Mouse (Mus musculus) MEL (cell line): Measurements from ENCODE around the gene Abca7. TPM values are rescaled to one million over a fixed set of nuclear protein-coding genes. Genes with fewer than 3 reads are reported as not detected.
A peak's percentile ranks its signal among the peaks of the same experiment; 100 is the strongest.

Source experiments
- DNase-seq: peaks from one replicate; pipeline ENCODE4 v3.0.0; 2011; ENCODE audit warnings: low read depth, low spot score
- H3K27ac ChIP-seq: 2 replicates; pipeline ENCODE4 v1.5.1; 2012; ENCODE audit warnings: low read depth, mild to moderate bottlenecking, control low read depth, low read length, moderate library complexity; ENCODE audit not compliant: control insufficient read depth
- H3K27me3 ChIP-seq, 2 experiments: fragments of 150-350 bp in 1 of 2; sonication (generic) in 1 of 2; 2 replicates each; pipeline ENCODE4 v1.6.1; 2012; ENCODE audit warnings: low read length in 2 of 2, mild to moderate bottlenecking in 2 of 2, improper control_type of control experiment in 1 of 2, moderate library complexity in 1 of 2; ENCODE audit not compliant: insufficient read depth in 2 of 2, control insufficient read depth in 1 of 2
- H3K36me3 ChIP-seq, 2 experiments: 2 replicates each; pipeline ENCODE4 v1.6.1; 2012 to 2014; ENCODE audit warnings: low read length in 2 of 2, improper control_type of control experiment in 1 of 2, inconsistent platforms in 1 of 2, mild to moderate bottlenecking in 1 of 2; ENCODE audit not compliant: insufficient read depth in 2 of 2, control insufficient read depth in 1 of 2
- H3K4me1 ChIP-seq, 2 experiments: fragments of 150-350 bp in 1 of 2; sonication (generic) in 1 of 2; 2 replicates each; pipeline ENCODE4 v1.6.1; 2012; ENCODE audit warnings: low read length in 2 of 2, improper control_type of control experiment in 1 of 2, mild to moderate bottlenecking in 1 of 2; ENCODE audit not compliant: insufficient read depth in 2 of 2, control insufficient read depth in 1 of 2
- H3K4me3 ChIP-seq, 2 experiments: fragments of 150-350 bp in 1 of 2; sonication (generic) in 1 of 2; 2 replicates each; pipeline ENCODE4 v1.5.1; 2012; ENCODE audit warnings: low read depth in 2 of 2, low read length in 2 of 2, mild to moderate bottlenecking in 2 of 2, moderate library complexity in 2 of 2, control low read depth in 1 of 2, improper control_type of control experiment in 1 of 2; ENCODE audit not compliant: control insufficient read depth in 1 of 2, insufficient read depth in 1 of 2
- H3K79me2 ChIP-seq: 2 replicates; pipeline ENCODE4 v1.6.1; 2012; ENCODE audit warnings: mild to moderate bottlenecking, low read length, moderate library complexity; ENCODE audit not compliant: control insufficient read depth, poor library complexity, insufficient read depth
- H3K9ac ChIP-seq: 2 replicates; pipeline ENCODE4 v1.6.1; 2012; ENCODE audit warnings: low read depth, mild to moderate bottlenecking, control low read depth, low read length, moderate library complexity; ENCODE audit not compliant: control insufficient read depth, poor library complexity, severe bottlenecking
- H3K9me3 ChIP-seq: fragments of 150-350 bp; sonication (generic); replicated peaks from 2 replicates; pipeline ENCODE4 v1.6.1; 2012; ENCODE audit warnings: mild to moderate bottlenecking, low read length, improper control_type of control experiment, moderate library complexity; ENCODE audit not compliant: insufficient read depth
- CHD2 ChIP-seq: IDR thresholded peaks from 2 replicates; pipeline ENCODE4 v1.6.1; 2011; ENCODE audit warnings: low read length, improper control_type of control experiment
- E2F4 ChIP-seq: IDR thresholded peaks from 2 replicates; pipeline ENCODE4 v1.6.1; 2011; ENCODE audit warnings: low read depth, low read length, improper control_type of control experiment, borderline replicate concordance
- ELF1 ChIP-seq: IDR thresholded peaks from 2 replicates; pipeline ENCODE4 v1.6.1; 2014; ENCODE audit warnings: low read depth, mild to moderate bottlenecking, inconsistent platforms, low read length, improper control_type of control experiment, moderate library complexity
- EP300 ChIP-seq, 2 experiments: IDR thresholded peaks; 2 replicates each; pipeline ENCODE4 v1.6.1; 2011; ENCODE audit warnings: improper control_type of control experiment in 2 of 2, low read length in 2 of 2, low read depth in 1 of 2, mild to moderate bottlenecking in 1 of 2
- ETS1 ChIP-seq: IDR thresholded peaks from 2 replicates; pipeline ENCODE4 v1.6.1; 2012; ENCODE audit warnings: low read depth, mild to moderate bottlenecking, inconsistent platforms, low read length, improper control_type of control experiment, moderate library complexity
- GATA1 ChIP-seq: IDR thresholded peaks from 2 replicates; pipeline ENCODE4 v1.6.1; 2011; ENCODE audit warnings: low read depth, low read length, improper control_type of control experiment
- HCFC1 ChIP-seq: IDR thresholded peaks from 2 replicates; pipeline ENCODE4 v1.6.1; 2012; ENCODE audit warnings: low read depth, mild to moderate bottlenecking, inconsistent platforms, low read length, improper control_type of control experiment, moderate library complexity
- JUND ChIP-seq: IDR thresholded peaks from 2 replicates; pipeline ENCODE4 v1.6.1; 2011; ENCODE audit warnings: low read depth, mild to moderate bottlenecking, improper control_type of control experiment, low read length
- KAT2A ChIP-seq: conservative IDR thresholded peaks from 2 replicates; pipeline ENCODE4 v1.6.1; 2012; ENCODE audit warnings: low read depth, low read length, improper control_type of control experiment, inconsistent platforms
- MAFK ChIP-seq: IDR thresholded peaks from 2 replicates; pipeline ENCODE4 v1.6.1; 2011; ENCODE audit warnings: low read depth, mild to moderate bottlenecking, low read length, improper control_type of control experiment, borderline replicate concordance
- MAX ChIP-seq: IDR thresholded peaks from 2 replicates; pipeline ENCODE4 v1.6.1; 2011; ENCODE audit warnings: low read length, improper control_type of control experiment
- MAZ ChIP-seq: IDR thresholded peaks from 2 replicates; pipeline ENCODE4 v1.6.1; 2012; ENCODE audit warnings: low read depth, mild to moderate bottlenecking, inconsistent platforms, low read length, improper control_type of control experiment
- MXI1 ChIP-seq: IDR thresholded peaks from 2 replicates; pipeline ENCODE4 v1.6.1; 2011; ENCODE audit warnings: mild to moderate bottlenecking, low read depth, low read length, improper control_type of control experiment
- MYB ChIP-seq: IDR thresholded peaks from 2 replicates; pipeline ENCODE4 v1.6.1; 2011; ENCODE audit warnings: mild to moderate bottlenecking, low read depth, low read length, improper control_type of control experiment
- NELFE ChIP-seq: IDR thresholded peaks from 2 replicates; pipeline ENCODE4 v1.6.1; 2011; ENCODE audit warnings: low read depth, low read length, improper control_type of control experiment
- NRF1 ChIP-seq: IDR thresholded peaks from 2 replicates; pipeline ENCODE4 v1.6.1; 2014; ENCODE audit warnings: low read depth, mild to moderate bottlenecking, inconsistent platforms, low read length, improper control_type of control experiment, moderate library complexity; ENCODE audit not compliant: poor library complexity, insufficient read depth, severe bottlenecking
- POLR2A ChIP-seq, 2 experiments: IDR thresholded peaks; 2 replicates each; pipeline ENCODE4 v1.6.1; 2011 to 2012; ENCODE audit warnings: low read length in 2 of 2, mild to moderate bottlenecking in 2 of 2, control low read depth in 1 of 2, improper control_type of control experiment in 1 of 2, low read depth in 1 of 2, moderate library complexity in 1 of 2; ENCODE audit not compliant: control insufficient read depth in 1 of 2, insufficient read depth in 1 of 2, poor library complexity in 1 of 2
- POLR2AphosphoS2 ChIP-seq: IDR thresholded peaks from 2 replicates; pipeline ENCODE4 v1.6.1; 2011; ENCODE audit warnings: low read length, improper control_type of control experiment
- RAD21 ChIP-seq: IDR thresholded peaks from 2 replicates; pipeline ENCODE4 v1.6.1; 2011; ENCODE audit warnings: mild to moderate bottlenecking, low read depth, low read length, improper control_type of control experiment
- SIN3A ChIP-seq: IDR thresholded peaks from 2 replicates; pipeline ENCODE4 v1.6.1; 2012; ENCODE audit warnings: low read length, improper control_type of control experiment, inconsistent platforms
- SMC3 ChIP-seq: IDR thresholded peaks from 2 replicates; pipeline ENCODE4 v1.6.1; 2011; ENCODE audit warnings: low read depth, low read length, improper control_type of control experiment
- TBP ChIP-seq: IDR thresholded peaks from 2 replicates; pipeline ENCODE4 v1.8.0; 2011; ENCODE audit warnings: low read depth, low read length, improper control_type of control experiment
- TCF12 ChIP-seq: IDR thresholded peaks from 2 replicates; pipeline ENCODE4 v1.6.1; 2014; ENCODE audit warnings: low read depth, mild to moderate bottlenecking, inconsistent platforms, low read length, improper control_type of control experiment, moderate library complexity
- UBTF ChIP-seq: IDR thresholded peaks from 2 replicates; pipeline ENCODE4 v1.6.1; 2012; ENCODE audit warnings: low read depth, mild to moderate bottlenecking, inconsistent platforms, low read length, improper control_type of control experiment, moderate library complexity, borderline replicate concordance; ENCODE audit not compliant: insufficient read depth
- USF1 ChIP-seq: IDR thresholded peaks from 2 replicates; pipeline ENCODE4 v1.6.1; 2014; ENCODE audit warnings: low read depth, mild to moderate bottlenecking, inconsistent platforms, low read length, improper control_type of control experiment, moderate library complexity
- ZC3H11A ChIP-seq: IDR thresholded peaks from 2 replicates; pipeline ENCODE4 v1.6.1; 2012; ENCODE audit warnings: low read depth, mild to moderate bottlenecking, inconsistent platforms, low read length, improper control_type of control experiment
- polyA plus RNA-seq, 2 experiments: library from polyadenylated mRNA; stranded (reverse) in 1 of 2; unstranded in 1 of 2; fragments of >175 nt in 1 of 2; fragments of >200 nt in 1 of 2; gene quantifications; 2 replicates each; pipeline versions ENCODE4 v1.2.1 to v1.2.4; 2012; ENCODE audit warnings: low replicate concordance in 2 of 2, low read depth in 1 of 2; ENCODE audit not compliant: insufficient read length in 2 of 2, insufficient read depth in 1 of 2, missing spikeins in 1 of 2
- total RNA-seq: library from RNA; depleted of rRNA; stranded (reverse); fragments of 300-350 nt; gene quantifications from 2 replicates; pipeline ENCODE4 v1.2.3, GENCODE M21; 2012

Gene Abca7
- total and polyA plus RNA-seq, 3 experiments, result 7.7 to 16.8 TPM; not detected in 1

DNA sequence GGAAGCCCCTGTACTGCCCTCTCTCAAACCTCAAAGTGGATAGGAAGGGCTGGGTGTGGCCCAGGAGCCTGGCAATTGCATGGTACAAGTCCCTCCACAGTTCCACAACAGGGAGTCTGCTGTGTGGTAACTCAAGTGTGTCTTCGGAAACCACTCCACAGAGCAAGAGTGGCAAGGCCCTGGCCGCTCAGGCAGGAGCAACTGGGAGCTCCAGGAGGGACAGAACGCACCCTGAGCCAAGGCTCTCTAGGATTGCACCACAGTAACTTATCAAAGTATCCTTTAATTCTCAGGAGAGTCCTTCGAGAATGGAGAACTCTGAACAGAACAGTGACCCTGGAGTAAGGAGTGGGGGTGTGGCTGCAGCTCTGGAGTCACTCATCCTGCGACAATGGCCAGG is 39.4 kb downstream of the Abca7 start:
- H3K36me3 ChIP-seq, result peaks cover 0 to 30% of the 10 kb centered on the region in 2 experiments; a peak in 3 of 4 replicates
- peaks cover 19% of the 10 kb centered on the region for H3K79me2 ChIP-seq
- H3K9me3 ChIP-seq, result no peaks in the 10 kb centered on the region
- H3K4me3 ChIP-seq, result no peak overlapping the region
- no peak overlapping the region for H3K27ac ChIP-seq
- no peak for DNase-seq
- H3K27me3 ChIP-seq, result no peaks in the 10 kb centered on the region
- peaks cover 7 to 40% of the 10 kb centered on the region in 2 experiments; a peak in 3 of 4 replicates for H3K4me1 ChIP-seq
- no peak for TF ChIP-seq NELFE
- no peak for TF ChIP-seq KAT2A
- TF ChIP-seq GATA1, result no peak
- TF ChIP-seq POLR2A (IDR thresholded peaks at IDR 0.05; ENCODE audit: control insufficient read depth in 1 of 2, insufficient read depth in 1 of 2, low read depth in 1 of 2, low read length in 2 of 2, poor library complexity in 1 of 2), result no peak
- no peak for TF ChIP-seq MAZ
- no peak for TF ChIP-seq HCFC1
- no peak for TF ChIP-seq ZC3H11A
- TF ChIP-seq TBP, result no peak
- TF ChIP-seq EP300 (IDR thresholded peaks at IDR 0.05; ENCODE audit: low read depth in 1 of 2, low read length in 2 of 2), result no peak
- TF ChIP-seq MYB, result no peak
- no peak overlapping the region for H3K9ac ChIP-seq

DNA sequence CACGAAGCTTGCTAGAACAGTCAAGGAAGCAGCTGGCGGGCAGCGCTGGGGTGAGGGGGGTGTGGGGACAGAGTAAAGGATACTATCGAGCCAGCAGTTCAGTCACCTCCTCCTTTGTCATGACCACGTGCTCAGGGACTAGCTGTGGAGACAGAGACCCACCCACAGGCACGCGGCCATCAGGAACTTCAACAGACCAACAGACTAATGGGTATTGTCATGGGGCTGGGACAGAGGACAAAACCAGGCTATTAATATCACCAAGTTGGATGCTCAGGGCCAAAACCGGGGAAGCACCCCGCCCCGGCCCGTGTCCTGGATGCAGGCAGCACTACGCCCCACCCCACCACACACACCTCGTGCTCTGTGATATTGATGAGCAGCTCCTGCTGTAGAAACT is 40.5 kb downstream of the Abca7 start:
- Histone ChIP-seq H3K4me1 (peaks cover 7 to 39% of the 10 kb centered on the region in 2 experiments; a peak in 3 of 4 replicates), H3K79me2 (peaks cover 19% of the 10 kb centered on the region), H3K27ac (no peak overlapping the region), H3K9ac (no peak overlapping the region), H3K9me3 (no peaks in the 10 kb centered on the region), H3K27me3 (no peaks in the 10 kb centered on the region), H3K36me3 (peaks cover 0 to 30% of the 10 kb centered on the region in 2 experiments; a peak in 3 of 4 replicates), H3K4me3 (no peak overlapping the region)
- no peak for DNase-seq
- no peak for TF ChIP-seq JUND
- TF ChIP-seq TBP, result no peak
- no peak for TF ChIP-seq TCF12
- no peak for TF ChIP-seq POLR2AphosphoS2
- TF ChIP-seq ETS1, result no peak
- TF ChIP-seq UBTF, result no peak

DNA sequence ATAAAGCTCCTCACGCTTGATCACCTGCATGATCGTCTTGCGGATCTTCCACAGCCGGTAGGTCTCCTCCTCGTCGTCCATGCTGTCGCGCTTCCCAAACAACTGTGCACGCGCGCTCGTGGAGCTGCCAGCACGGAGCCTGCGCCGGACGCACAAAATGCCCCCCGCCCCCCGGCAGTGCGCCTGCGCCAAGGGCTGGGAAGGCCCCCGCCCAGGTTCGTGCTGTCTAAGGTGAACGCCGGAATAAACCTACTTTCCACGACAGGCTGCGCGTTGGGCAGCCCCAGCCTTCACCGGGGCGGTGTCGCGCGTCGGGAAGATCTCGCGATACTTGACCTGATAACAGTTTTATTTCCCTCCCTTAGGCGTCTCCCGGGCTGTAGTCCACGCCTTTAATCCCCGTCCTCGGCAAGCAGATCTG is 43.3 kb downstream of the Abca7 start, which contains the start of gene Polr2e:
Gene Polr2e, minus strand, starts transcription at position 237 of the 421 bp plus-strand sequence.
- DNase-seq, result peak; percentile 98
- peaks cover 19% of the 10 kb centered on the region for H3K79me2 ChIP-seq
- H3K27ac ChIP-seq, result peak within 1 kb of the TSS; percentile 50
- H3K27me3 ChIP-seq, result no peaks in the 10 kb centered on the region
- peaks cover 0 to 17% of the 10 kb centered on the region in 2 experiments; a peak in 3 of 4 replicates for H3K4me1 ChIP-seq
- peaks cover 0 to 6% of the 10 kb centered on the region in 2 experiments; a peak in 3 of 4 replicates for H3K36me3 ChIP-seq
- H3K4me3 ChIP-seq, result peak within 1 kb of the TSS; percentile 64 to 95
- no peaks in the 10 kb centered on the region for H3K9me3 ChIP-seq
- peak within 1 kb of the TSS; percentile 89 for H3K9ac ChIP-seq
- TF ChIP-seq SMC3 (no peak), POLR2A (IDR thresholded peaks at IDR 0.05; ENCODE audit: control insufficient read depth in 1 of 2, insufficient read depth in 1 of 2, low read depth in 1 of 2, low read length in 2 of 2, poor library complexity in 1 of 2) (peak in 1 of 2 experiments; percentile 93; a peak in 2 of 4 replicates), HCFC1 (peak; percentile 95), MAX (peak; percentile 100), E2F4 (no peak), MXI1 (peak; percentile 99), NELFE (peak; percentile 90), USF1 (no peak), ELF1 (no peak), MAZ (peak; percentile 89; the same call in 1 of the 2 replicates), CHD2 (peak; percentile 97), NRF1 (peak; percentile 98; the same call in 1 of the 2 replicates), RAD21 (no peak), MAFK (no peak), SIN3A (peak; percentile 86), POLR2AphosphoS2 (peak; percentile 62; the same call in 1 of the 2 replicates)
